Mouse (Mus musculus) NIH3T3 (cell line): ENCODE measurements around the gene Grrp1.
A peak's percentile ranks its signal among the peaks of the same experiment; 100 is the strongest.

Source experiments
- DNase-seq: peaks from one replicate; pipeline ENCODE4 v3.0.0-alpha.2; 2012; ENCODE audit warnings: low read depth

Gene Grrp1

DNA sequence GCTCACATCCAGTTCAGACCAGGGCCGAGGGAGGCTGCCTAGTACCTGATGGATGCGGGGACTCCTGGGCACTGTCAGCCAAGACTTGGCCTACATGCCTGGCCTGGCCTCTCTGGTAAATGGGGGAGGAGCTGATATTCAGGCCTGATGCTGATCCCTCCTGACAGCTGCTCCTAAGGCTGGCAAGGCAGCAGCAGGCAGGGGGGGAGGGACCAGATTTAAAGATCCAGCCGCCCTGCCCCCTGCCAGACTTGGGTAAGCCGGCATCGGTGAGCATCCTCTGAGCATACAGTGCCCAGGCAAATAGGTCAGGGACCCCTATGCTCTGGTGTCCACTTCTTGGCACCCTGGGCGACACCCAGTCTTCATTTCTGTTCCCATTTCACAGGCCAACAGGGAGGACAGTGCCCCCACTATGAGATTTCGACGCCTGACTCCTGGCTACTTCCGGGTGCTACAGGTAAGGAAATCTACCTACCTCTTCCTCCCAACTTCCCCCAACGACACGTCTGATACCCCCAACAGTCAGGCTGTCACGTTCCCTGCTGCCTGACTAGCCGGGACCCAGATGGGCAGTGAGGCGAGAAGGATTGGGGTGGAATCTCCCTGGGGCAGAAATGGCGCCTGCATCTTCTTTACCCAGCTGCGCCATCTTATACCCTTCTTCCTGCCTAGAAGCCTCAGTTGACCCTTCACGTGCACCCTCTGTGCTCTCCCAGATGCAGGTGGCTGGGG is 10.2 kb downstream of the Grrp1 start, which contains the start of gene E130218I03Rik:
E130218I03Rik (plus strand) TSS at position 147 of the 735 bp plus-strand sequence.
- no peak for DNase-seq

DNA sequence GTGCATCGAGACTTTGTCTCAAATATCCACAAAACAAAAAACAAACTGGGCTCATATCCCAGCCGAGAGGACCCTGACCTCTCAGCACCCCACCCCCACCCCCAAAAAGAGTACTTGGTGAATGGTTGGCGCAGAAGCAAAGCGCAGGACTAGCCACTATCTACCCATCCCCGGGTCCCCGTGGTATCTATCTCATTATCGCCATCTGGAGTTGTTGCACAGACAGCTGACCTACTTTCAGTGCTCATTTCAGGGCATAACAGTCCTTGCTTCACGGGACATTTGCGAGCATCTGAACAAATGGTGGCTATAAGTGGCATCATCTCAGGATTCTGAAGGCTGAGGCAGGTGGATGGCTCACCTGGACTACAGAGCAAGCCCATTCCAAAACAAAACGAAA is 15.2 kb downstream of the Grrp1 start:
- DNase-seq = no peak

DNA sequence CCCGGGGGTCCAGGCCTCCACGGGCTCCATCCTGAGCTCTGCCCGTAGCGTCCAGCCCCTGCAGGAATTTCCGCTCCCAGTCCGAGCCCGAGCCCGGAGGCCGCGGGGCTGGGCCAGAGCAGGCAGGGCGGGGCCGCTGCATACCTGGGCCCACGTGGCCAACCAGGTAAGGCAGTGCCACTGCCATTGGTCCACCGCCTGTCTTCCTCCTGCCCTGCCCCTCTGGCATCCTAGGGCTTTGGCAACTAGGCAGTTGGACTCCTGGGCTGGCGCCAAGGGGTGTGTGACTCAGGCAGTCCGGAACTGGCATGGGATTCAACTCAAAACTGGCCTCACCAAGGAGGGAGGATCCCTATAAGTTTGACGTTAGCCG is 15.6 kb downstream of the Grrp1 start, which contains the start of gene Cnksr1:
Cnksr1 (minus strand) TSS at position 121 of the 373 bp plus-strand sequence.
- DNase-seq = peak; percentile 86

DNA sequence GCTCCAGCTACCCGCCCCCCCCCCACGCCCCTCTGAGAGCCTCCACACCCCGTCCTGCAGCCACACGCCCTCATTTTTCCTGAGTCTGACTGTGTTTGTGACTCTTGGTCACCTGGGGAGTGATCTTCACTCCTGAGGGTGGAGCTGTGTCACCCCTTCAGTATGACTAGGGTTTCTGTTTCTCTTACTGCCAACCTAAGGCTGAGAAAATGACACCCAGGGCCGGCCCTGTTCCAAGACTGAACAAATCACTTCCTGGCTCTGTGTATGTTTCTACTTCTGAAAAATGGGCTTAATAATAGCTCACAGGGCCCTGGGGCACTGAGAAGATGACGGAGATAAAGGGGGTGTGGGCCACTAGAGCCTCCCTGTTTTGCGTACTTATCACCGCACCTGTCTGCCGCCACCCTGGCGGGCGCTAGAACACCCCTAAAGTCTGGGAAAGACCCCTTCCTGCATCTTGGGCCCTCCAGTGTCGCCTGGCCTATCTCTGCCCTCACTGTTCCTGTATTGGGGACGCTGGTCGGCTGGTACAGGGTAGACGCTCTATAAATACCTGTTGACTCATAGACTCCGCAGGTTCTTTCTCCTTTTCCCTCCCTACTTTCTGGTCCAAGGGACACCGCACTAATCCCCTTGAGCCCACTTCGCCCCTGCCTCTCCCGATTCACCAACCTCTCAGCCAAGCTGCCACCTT is 16.2 kb downstream of the Grrp1 start:
- no peak for DNase-seq

DNA sequence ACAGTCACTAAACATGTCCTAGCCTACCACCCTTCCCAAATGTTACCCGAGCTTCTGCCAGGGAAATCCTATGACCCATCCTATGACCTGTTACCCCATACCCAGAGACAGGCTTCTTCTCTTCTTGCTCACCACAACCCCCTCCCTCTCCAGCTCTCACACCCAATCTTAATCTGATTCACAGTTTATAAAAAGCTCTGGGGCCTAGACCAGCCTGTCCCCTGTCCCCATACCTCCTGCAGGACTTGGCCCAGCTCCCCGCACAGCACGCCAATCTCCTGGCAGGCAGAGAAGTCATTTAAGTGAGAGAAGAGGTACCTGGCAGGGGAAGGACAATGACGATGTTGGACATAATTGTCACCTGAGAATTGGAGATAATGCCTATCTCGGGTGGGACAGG is 19.0 kb downstream of the Grrp1 start:
- peak; percentile 27 for DNase-seq

DNA sequence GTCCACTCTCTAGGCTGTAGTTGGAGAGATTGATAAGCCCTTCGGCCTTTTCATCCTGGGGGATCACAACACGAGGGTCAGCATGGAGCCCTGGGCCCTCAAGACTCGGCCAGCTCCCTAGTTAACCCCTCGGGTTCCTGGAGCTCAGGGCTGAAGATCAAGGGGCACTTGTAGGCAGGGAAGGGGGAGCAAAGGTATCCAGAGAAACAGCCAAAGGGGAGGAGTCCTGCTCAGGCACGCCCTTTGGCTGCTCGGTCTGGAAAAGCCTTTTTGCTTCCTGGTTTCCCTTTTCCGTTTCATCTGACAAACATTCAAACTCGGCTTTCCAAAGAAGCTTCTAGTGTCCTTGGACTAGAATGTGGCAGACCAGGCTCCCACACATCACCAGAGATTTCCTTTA is 23.5 kb downstream of the Grrp1 start:
- no peak for DNase-seq

DNA sequence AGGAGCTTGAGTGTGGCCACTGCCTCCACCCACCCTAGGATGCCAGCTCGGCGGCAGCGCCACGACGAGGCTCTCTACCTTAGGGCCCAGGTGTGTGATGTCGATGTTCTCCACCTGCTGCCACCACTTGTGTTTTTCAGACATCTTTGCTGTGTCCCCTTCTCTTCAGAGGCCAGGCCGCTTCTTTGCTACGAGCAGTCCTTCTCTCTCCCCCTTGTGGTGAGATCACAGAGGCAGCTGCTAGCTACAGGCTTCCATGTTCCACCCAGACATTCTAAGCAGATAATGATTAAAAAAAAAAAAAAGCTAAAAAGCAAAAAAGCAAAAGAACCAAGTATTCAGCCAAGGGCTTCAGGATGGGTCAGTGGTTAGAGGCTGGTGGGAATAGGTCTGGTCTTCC is 26.7 kb downstream of the Grrp1 start, which contains the start of gene Catsper4:
Catsper4 (minus strand) TSS at position 190 of the 400 bp plus-strand sequence.
- DNase-seq = peak; percentile 40

DNA sequence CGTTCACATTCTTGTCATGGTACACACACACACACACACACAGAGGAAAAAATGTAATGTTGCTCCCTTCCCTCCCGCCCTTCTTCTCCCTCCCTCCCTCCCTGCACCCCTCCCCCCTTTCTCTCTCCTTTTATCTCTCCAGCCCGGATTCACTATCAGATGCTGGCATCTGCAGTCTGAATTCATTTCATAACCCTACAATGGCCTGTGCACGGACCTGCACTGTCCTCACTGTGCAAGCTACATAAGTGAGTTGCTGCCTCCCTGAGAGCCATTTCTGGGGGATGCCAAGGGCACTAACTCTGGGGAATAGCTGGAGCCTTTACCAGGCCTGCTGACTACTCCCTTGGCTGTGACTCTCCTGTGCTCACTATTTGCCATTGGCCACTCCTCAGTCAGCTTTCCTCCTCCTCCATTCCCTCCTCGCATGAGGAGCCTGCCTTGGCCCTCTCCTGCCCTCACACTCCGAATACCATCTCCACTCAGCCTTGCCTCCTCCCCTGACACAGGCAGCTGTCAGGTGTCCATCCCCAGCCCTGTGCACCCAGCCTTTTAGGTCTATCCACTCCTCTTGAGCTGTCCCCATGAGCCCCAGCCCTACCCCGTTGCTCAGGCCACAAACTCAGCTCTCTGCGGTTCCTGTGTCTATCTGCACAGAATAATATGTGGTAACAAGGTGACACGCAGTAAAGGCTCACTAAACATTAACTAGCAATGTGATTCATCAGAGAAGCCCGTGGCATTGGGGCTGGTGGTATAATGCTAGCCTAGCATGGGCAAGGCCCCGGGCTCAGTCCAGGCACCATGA is 30.9 kb downstream of the Grrp1 start:
- no peak for DNase-seq

DNA sequence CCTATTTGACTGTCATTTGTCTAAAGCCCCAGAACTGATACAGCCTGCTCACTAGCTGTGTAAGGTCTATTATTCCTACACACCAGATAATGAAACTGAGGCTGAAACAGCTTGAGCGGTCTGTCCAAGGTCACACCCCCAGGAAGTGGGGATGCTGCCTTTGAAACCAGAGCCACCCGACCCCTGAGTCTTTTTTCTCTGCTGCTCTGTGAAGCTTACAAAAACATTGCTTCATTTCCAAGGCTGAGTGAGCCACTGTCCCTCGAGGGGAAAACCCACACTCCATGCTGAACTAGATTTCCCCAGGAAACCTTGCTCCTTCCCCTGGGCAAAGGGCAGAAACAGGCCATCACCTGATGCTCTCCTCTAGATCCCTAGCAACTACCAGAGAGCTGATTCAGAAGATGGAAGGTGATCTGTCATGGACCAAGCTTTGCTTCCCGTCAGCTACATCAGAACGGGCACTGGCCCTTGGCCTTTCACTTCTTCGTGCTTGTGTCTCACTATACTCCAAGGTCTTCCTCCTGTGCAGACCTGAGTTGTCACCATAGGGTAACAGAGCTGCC is 47.3 kb downstream of the Grrp1 start:
- DNase-seq = no peak

DNA sequence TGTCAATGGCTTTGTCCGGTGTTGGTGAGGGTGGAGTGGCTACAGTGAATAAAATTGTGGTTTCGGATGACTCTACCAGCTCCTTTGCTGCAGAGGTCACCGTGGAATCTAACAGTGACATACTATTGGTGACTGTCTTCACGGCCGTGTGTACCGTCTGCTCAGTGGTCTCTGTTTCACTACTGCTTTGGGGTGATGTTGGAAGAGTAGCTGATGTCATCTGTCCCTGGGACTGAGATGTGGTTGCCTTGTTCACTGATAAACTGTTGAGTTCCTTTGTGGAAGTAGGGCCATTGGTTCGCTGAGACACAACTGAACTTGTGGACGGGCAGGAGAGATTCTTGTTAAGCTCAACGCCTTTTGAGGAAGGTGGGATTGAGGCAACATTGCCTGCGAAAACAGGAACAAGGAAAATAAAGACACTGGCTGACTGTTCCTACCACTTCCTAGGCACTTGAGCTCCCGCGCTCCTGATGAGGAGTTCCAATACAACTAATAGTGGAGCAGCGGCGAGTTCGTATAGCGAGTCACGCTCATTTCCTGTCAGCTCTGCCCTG is 50.5 kb downstream of the Grrp1 start:
- DNase-seq = no peak

DNA sequence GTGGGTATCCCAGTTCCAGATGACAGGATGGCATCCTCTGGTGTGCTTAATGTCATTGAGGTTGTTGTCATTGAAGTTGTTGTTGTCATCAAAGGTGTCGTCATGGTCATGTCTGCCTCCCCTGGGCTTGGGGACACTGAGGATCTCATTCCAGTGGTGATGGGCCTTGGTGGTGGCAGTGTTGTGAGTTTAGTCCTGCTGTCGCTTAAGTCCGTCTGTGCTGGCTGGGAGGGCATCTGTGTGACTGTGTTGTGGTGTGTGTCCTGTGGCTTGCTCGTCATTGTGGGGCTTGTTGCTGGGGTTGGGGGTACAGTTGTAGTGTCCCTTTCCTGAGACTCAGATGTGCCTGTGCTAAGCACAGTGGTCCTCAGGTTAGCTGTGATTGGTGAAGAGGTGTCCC is 51.0 kb downstream of the Grrp1 start, which contains the start of gene Gm7534:
Gm7534 (minus strand) TSS at position 101 of the 400 bp plus-strand sequence.
- DNase-seq = no peak
